Mouse (Mus musculus) monocyte, adult 2 months (primary cell): Measurements from ENCODE around the gene Meis1.

Experiments
- DNase-seq, 2 experiments: peaks; one replicate each; pipeline ENCODE4 v3.0.0; 2022; ENCODE audit warnings: low spot score in 2 of 2, low read depth in 1 of 2

The Meis1 gene

DNA sequence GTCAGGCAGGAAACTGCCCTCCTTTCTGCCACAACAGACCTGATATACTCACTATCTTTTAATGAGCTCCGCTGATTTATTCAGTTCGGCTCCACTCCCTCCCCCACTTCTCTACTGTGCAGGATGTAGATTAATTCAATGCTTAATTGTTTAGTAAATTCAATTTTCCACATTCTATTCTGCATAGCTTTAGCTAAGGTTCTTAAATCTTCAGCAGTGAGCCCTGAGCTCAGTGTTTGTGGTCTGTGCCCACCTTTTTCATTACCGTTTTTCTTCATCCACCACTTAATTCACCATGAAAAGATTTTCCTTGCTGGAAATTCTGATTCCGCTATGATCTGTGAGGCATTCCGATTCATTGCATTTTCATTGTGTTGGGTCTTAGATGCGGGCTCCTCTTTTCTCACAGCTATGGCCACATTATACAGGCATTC, 28.5 kb downstream of the Meis1 start:
- DNase-seq = no peak

DNA sequence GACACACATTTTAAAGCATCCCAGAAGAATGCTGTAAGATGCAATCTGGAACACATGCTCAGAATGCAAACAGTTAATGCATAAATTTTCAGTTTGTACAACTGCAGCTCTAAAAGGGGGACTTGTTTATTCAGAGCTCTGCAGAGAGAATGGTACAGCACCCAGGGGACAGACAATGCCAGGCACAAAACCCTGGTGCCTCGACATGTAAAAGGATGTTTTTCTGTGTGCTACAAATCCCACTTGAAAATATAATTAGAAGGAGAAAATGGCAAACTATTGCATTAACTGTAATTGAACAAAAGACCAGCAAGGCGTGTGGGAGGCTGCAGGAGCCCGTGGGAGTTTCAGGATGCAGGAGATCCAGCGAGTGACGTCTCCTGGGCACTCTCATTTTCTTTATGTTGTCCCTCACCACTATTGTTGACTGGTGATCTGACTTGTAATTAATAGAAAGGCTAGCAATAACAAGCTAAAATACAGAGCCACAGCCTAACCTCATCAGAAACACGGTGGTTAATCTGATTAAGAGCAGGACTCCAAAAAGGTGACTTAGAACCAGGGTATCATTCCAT, 29.0 kb downstream of the Meis1 start:
- DNase-seq = no peak

DNA sequence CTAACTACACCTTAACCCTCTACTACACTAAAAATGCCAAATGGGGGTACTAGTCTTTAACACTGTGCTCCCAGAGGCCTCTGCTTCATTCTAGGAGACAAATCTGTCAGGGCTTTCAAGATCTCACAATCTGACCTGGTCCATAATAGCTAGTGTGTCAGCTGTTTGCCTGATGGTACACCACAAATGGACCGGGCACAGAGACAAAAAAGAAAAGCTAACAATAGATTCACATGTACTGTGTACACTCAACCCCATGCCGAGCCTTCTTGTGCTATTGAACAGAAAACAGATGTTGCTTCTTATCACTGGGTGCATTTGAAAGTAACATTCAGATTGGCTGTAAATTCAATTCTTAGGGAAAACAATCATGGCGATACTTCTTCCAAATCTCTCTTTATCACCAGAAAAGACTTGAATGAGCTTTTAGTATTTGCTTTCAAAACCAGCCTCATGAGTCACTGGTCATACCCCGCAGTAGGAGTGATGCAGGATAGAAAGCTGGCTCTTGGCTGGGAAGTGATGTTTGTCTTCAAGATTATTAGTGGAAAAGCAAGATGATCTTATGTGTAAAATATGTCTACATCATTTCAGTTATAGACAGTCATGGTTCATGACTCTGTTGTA, 30.0 kb downstream of the Meis1 start:
- DNase-seq = no peak

DNA sequence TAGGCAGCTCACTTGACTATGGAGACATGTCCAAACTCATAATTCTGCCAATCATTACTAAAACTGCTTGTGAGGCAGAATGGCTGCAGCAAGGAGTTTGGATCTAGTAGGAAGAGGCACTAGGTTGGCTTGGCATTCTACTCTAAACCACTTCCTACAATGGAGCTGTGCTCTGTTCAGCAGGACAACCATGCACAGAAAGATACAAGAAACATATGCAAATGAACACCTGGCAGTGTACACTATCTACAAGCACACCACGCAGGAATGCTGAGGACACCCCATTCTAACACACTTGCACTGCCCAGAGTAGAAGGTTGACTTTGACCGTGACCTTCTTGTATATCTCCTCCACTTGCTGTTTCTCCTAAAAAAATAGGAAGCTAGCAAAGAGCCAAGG, 35.0 kb downstream of the Meis1 start:
- no peak for DNase-seq

DNA sequence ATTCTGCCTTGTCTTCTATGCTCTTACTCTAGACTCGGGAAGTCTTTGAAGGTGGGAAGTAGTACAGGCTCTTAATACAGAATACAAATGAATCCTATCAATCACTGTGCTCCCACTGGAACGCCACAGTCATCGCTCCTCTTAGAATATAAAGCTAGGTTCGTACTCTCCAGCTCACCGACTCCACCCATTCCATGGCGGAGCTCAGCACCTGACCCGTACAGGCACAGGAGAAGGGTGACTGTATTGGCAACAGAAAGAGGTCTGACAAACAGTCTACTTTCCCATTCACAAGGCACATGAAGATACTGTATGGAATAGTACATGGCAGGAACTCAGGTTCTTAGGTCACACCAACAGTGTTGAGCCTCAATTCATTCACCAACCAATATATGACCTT, 35.5 kb downstream of the Meis1 start:
- DNase-seq = no peak

DNA sequence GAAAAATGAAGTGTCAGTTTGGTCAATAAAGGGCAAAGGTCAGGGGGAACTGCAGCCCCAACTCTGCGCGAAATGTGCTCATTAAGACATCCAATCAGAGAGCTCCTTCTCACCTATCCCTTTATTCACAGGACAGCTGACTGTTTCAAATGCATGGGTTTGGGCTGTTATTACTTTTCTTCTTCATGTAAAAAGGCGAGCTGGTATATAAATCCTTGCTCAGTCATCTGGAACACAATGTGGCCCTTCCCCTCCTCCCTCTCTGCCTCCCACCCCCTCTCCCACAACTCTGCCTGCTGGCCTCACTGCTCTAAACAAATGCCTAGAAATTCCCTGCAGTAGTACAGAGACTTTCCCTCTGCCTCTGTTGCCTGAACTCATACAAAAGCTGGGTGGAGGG, 36.5 kb downstream of the Meis1 start:
- DNase-seq = no peak

DNA sequence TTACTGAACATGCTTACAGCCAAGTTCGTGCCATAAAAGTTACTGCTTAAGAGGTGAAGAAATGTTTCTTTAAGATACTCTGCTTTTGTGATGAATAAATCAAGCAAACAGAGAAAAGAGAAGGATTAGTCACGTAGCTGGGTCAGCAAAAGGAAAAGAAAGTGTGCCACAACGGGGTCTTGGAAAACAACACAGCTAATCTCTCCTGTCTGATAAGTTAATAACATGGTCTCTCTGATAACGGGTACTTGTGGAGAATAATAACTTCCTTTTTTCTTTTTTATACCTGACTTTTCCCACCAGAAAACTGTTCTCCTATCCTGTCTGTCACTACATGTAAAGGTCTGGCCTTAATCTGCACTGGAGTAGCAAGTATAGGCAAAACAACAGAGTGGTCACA, 37.4 kb downstream of the Meis1 start:
- DNase-seq = no peak

DNA sequence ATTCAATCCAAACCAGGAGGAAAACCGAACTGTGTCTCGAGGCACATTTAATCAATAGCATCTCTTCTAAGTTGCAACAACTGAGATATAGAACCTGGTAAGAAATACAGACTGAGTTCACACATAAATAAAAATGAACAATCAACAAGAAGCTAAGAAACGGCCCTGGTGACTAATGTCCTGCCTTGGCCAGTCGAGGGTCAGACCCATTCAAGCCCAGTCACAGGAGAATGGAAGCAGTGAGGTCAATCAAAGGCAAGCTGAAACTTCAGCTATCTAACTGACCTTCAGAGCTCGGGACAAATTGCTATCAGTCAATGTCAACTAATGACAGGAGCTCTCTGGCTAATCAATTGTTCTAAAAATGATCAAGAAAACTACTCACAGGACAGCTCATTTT, 38.2 kb downstream of the Meis1 start:
- DNase-seq = no peak

DNA sequence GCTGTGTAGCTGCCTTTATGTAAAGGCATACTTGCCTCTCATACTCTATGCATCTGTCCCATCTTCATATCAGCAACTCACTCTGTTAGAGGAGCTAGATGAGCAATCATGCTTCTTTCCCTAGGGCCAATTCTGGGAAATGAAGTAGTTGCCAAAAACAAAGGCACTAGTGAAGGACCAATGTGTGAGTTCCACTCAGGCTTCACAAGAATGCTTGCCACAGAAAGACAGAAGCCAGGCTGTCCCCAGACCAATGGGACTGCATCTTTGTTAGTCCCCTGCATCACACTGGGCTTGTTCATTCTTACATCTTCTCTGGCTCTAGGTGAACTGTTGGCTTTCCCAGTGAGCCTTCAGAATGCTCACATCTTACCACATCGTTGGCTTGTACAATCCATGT, 43.7 kb downstream of the Meis1 start:
- DNase-seq = no peak

DNA sequence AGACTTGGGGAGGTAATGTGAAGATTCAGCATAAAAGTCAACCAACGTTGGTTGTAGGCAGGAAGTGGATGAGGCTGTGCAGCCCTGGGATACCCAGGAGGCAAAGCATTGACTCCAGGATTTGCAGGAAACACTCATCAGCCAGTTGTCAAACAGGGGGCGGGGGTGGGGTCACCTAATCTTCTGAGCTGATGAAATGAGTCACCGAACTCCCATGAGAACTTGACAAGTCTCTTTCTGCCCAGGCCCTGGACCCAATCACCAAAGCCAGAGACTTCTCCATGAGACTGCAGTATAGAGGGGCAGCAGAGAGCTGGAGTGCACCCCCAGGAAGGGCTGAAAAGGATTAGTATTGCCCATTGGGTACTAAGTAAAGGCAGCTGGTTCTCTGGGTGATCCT, 45.0 kb downstream of the Meis1 start:
- no peak for DNase-seq

DNA sequence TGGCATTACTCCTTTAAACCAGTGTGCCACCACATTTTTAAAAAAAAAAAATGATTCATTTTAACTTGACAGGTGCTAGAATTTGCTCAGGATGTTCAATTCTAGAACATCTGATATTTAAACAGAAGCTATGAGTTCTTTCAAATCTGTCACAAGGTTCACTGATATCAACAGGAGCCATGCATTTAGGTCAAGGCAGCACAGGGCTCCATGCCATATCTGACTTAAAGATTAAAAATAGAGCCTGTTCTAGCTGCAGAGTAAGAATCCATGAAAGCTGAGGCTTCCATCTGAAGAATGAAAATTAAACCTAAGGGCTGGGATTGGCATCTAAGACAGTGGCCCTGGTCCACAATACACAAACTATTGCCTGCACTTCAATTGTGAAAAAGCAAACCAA, 45.8 kb downstream of the Meis1 start:
- no peak for DNase-seq

DNA sequence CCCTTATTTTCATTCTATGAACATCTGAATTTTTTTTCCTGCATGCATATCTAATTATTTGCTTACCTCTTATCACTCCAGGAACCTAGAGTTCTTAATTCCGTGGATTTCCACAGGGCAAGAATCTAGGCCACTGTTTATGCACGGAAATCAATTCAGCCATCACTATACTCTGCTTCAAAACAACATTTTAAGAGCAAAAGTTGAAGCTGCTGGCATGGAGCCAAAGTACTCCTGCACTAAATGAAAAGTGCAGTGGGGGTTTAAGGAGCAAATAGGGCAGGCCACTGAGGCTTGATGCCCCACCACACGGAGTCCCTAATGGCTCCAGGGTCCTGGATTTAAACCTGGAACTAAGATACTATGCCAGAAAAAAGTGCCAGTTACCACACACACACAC, 47.2 kb downstream of the Meis1 start:
- no peak for DNase-seq

DNA sequence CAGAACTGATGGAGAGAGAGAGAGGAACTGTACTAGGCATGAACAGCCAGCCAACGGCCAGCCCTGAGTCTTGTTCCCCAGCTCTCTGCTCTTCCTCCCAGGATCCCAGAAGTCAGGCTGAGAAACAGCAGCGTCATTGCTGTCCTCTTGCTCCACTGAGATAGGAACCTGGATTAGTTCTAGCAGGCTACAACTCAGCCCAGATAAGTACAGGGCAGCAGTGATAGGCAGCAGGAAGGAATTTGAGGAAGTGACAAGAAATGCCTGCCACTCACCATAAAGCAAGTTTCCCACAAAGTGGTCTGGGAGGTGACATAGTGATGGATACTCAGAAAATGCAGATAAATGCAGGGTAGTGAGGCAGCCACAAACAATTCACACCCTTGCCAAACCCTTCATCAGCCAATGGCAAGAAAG, 48.9 kb downstream of the Meis1 start:
- no peak for DNase-seq

DNA sequence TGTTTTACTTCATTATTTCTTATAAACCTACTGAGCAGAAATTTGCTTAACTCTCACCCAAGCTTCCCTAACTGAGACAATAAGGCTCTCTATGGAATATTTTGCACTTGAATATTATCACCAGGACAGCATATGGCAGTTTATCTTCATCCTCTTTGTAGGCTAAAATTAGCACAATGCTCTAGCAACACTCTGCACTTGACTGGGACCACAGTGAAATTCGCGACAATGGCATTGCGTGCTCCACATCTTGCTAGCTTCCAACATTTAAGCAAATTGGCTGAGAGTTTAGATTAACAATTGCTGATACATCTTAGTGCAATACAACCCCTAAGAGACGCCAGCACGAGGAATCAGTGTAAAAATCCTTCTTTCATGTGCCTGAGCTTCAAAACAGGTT, 54.4 kb downstream of the Meis1 start:
- DNase-seq = no peak

DNA sequence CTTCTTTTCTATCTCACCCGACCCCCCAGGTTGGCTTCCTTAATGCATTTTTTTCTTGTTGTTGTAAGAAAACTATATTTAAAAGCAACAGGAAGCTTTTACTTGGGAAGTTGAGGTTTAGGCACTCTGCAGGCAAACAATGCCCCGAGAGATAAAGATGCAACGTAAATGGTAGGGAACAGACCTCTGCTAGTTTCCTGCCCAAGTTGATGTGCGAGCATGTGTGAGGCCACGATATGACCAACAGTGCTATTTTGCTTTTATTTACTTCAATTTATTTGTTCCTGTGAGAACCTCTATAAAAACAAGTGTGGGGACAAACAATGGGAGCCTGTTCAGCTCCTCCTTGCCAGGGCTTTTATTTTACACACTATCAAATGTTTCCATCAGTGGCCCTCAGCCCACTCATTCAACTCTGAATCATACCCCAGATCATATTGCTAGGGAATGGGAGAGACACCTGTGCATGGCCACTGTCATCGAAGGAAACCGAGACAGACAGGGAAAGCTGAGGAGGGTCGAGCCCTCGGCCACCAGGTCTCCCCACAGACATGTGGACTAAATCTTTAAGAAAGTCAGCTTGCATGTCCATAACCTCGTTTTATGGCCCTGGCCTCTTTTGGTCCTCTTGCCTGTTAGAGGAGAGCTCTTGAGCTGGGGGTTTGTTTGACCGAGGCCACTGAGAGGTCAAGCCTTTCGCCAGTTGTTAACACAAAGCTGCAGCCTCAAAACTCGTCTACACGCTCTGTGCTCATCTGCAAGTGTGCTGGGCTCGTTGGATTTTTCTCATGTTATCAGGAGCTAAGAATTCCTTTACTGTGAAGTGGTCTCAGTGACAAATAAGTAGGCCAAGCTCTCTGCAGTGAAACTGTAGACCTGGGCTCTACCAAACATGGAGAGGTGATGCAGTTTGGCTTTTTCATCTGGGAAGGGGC, 55.3 kb downstream of the Meis1 start:
- no peak for DNase-seq

DNA sequence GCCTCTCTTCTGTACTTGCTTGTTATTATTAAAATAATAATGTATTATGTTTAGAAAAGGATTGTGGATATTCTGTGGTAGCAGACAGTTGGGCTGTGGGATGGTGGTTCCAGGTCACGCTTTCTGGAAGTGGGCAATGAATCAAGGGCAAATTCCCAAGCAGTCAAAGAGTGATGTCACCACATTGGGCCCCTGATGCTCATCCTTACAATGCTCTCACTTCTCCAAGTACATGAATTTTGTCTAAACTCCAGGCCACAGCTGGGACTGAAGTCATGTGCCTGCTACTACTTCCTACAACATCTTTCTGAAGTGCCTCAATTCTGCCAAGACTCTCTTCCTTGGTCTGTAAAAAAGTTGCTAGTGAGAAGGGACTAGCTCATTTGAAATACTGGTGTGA, 59.3 kb downstream of the Meis1 start:
- DNase-seq = no peak

DNA sequence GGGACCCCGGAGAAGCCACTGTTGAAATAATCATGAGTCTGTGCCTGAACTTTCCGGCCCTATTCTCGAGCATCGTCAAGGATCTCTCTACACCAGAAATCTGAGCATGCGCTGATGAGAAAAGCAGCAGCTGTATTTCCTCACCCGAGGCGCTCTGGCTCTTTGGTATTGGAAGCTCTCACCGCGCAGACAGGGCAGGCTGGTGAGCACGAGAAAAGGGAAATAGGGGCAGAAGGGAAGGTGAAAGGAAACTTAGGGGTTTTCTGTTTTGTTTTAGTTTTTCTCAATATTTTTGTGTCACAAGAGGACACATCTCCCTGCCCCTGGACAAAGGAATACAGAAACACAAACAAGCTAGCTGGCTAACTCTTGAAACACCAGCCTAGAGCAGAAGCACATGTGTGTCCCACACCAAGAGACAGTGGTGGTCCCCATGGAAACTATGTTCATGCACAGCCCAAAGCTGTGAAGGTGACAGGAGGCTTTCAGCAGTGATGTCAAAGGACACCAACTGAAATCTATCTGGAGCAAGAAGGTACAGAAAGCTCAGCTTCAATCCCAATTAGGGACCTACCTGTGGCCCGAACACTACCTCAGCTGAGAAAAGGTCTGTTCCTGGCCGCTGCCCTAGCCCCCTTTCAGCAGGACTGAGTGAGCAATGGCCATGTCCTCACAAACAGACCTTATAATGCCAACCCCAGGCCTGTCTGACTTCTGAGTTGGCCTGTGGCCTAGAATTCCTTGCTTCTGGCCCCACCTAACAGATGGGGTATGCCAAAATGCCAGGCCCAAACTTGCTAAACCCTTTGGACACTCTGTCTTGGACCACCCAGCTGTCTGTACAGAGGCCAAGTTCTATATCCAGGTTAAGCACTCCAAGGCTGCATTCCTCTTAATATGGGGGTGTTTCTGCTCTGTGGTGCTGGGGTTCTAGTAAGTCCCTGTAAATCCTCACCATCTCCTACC, 60.7 kb downstream of the Meis1 start:
- DNase-seq = no peak

DNA sequence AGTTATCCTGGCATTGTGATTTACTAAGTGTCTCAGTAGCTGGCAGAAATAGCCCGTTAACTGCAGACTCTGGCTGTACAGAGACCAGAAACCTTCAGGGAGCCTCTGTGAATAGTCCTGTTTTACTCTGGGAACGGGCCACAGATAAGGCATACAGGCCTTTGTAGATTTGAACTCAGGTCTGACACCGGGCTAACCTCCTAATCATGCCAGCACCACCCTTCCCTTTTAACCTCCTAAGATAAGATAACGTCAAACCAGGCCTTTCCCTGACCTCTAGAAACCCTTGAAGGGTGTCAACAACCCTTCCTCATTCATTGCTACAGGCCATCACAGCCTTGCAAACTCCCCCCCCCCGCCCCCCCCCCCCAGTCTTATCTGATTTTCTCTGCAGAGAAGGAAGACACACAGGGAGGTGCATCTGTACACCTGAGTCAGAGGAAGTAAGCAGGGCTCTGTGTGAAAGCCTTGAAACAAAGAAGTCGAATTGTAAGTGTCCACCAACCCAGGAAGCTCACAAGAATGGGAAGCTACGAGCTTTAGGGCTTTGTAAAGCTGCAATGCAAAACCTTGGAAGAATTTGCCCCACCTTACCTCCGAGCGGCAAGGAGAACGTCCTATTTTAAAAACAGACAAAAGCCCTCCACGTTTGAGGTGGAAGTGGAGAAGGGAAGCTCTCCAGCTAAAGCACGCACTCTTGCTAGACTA, 61.5 kb downstream of the Meis1 start:
- no peak for DNase-seq

DNA sequence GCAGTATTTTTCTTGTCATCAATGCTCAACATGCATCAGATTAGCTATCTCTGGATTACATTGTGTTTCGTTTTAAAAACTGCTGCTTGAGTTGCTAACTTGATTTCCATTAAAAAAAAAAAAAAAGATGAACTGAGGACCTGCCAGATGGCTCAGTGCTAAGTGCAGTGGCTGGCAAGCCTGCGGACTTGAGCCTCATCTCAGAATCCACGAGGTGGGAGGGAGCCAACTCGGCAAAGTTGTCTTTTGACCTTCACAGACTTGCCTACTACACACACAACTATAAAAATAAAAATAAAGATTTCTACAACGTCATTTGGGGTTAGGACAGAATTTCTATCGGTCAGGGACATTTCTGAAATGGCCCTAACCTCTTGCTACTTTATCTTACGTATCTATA, 62.8 kb downstream of the Meis1 start:
- DNase-seq = no peak

DNA sequence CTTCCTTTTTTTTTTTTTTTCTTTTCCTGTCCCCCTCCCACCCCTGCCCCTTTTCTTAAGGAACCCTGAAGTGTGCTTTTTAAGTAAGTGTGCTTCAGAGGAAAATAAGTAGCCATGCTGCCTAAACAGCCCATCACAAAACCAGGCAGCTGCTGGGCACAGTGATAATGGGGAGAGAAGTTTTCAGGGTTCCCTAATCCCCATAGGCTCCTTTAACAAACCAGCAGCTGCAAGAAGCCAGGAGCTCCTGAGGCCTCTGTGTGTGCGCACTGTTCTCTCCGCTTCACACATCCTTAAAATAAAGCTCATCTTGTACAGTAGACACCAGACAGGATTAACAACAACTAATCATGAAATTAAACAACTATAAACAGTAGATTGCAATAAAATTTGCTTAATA, 63.9 kb downstream of the Meis1 start:
- DNase-seq = no peak

DNA sequence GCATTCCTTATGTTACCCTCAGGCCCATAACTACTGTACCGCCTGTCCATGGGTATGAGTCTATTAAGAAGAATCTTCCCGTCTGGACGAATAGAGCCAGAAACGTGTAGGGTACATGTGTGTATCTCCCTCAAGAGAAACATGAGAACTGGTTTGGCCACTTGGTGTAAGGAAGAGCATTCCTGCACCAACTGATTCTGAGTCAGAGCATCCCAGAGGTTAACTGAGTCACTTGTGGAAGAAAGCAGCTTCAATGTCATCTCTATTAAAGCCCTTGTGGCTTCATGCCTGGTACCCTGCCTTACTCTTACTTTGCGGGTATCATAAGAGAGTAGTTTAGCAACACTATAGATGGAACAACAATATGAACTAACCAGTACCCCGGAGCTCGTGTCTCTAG, 64.9 kb downstream of the Meis1 start:
- no peak for DNase-seq
